Mouse (Mus musculus) lung, postnatal 0 days (tissue): ENCODE data around the gene Rap2c.

Experiments
- CTCF ChIP-seq: IDR thresholded peaks from 2 replicates; pipeline ENCODE4 v1.5.1; 2016; ENCODE audit warnings: antibody characterized with exemption, mild to moderate bottlenecking
- EP300 ChIP-seq: IDR thresholded peaks from 2 replicates; pipeline ENCODE4 v1.6.1; 2016; ENCODE audit warnings: antibody characterized with exemption, mild to moderate bottlenecking, control low read depth

- TF ChIP-seq EP300: no peak
- no peak for TF ChIP-seq CTCF
Observed at GRCm38 (mm10) chrX:51017851-51018785, at the start of gene Rap2c.
